Mouse (Mus musculus): ENCODE data around the gene Spaca4.

GRCm38 (mm10) chr7:45701072-45701471 lies 24.5 kb downstream of the Spaca4 start:
- TF ChIP-seq CTCF (IDR thresholded peaks at IDR 0.05; ENCODE audit: extremely low read depth, insufficient read depth, low read length) (no peak), POLR2A (IDR thresholded peaks at IDR 0.05; ENCODE audit: extremely low read depth, insufficient read depth, low read length) (no peak)

Data from cortical plate, adult 2 months (tissue).